Mouse (Mus musculus) CH12.LX (cell line): Measurements from ENCODE around the gene Arhgap33. TPM values are rescaled to one million over a fixed set of nuclear protein-coding genes. Genes with fewer than 3 reads are reported as not detected.

Source experiments
- polyA plus RNA-seq: library from polyadenylated mRNA; unstranded; fragments of >175 nt; gene quantifications from 2 replicates; pipeline ENCODE4 v1.2.1, GENCODE M21; 2012; ENCODE audit warnings: low read depth; ENCODE audit not compliant: insufficient read length
- total RNA-seq, 2 experiments: library from RNA; depleted of rRNA; stranded (reverse); fragments of 300-350 nt in 1 of 2; fragments of >200 nt in 1 of 2; gene quantifications; 2 replicates each; pipeline ENCODE4 v1.2.3; 2012 to 2014

The Arhgap33 gene
- total and polyA plus RNA-seq, 3 experiments: 0.44 to 9.2 (median 2.8) TPM

Other genes starting within 250 kb of the Arhgap33 start
Only the 20 nearest of the 34 such genes appear.
- 4.2 and 5.0 TPM in 2 replicates for gene Tyrobp, start 121.3 kb downstream of the Arhgap33 start, total RNA-seq (2012; rRNA removed)
- gene Tyrobp, start 121.3 kb downstream of the Arhgap33 start, total RNA-seq (2014; rRNA removed): 9.4 and 13.0 TPM in 2 replicates
- 14.3 and 18.9 TPM in 2 replicates for gene Tyrobp, start 121.3 kb downstream of the Arhgap33 start, polyA plus RNA-seq
- 8.0 and 11.9 TPM in 2 replicates for gene Hcst, start 115.2 kb downstream of the Arhgap33 start, total RNA-seq (2012; rRNA removed)
- 6.3 and 11.8 TPM in 2 replicates for gene Hcst, start 115.2 kb downstream of the Arhgap33 start, total RNA-seq (2014; rRNA removed)
- 11.8 and 11.9 TPM in 2 replicates for gene Hcst, start 115.2 kb downstream of the Arhgap33 start, polyA plus RNA-seq
- 133 and 161 TPM in 2 replicates for gene Nfkbid, start 113.3 kb downstream of the Arhgap33 start, total RNA-seq (2012; rRNA removed)
- gene Nfkbid, start 113.3 kb downstream of the Arhgap33 start, total RNA-seq (2014; rRNA removed): 131 and 144 TPM in 2 replicates
- gene Nfkbid, start 113.3 kb downstream of the Arhgap33 start, polyA plus RNA-seq: 175 and 197 TPM in 2 replicates
- 0.34 and 0.93 TPM in 2 replicates for gene Aplp1, start 89.5 kb downstream of the Arhgap33 start, total RNA-seq (2012; rRNA removed)
- gene Aplp1, start 89.5 kb downstream of the Arhgap33 start, total RNA-seq (2014; rRNA removed): not detected in 2 replicates
- 0.10 TPM in 1 of 2 replicates, not detected in the other for gene Aplp1, start 89.5 kb downstream of the Arhgap33 start, polyA plus RNA-seq
- not detected in 2 replicates for gene Kirrel2, start 77.4 kb downstream of the Arhgap33 start, total RNA-seq (2012; rRNA removed)
- gene Kirrel2, start 77.4 kb downstream of the Arhgap33 start, total RNA-seq (2014; rRNA removed): not detected in 2 replicates
- not detected in 2 replicates for gene Kirrel2, start 77.4 kb downstream of the Arhgap33 start, polyA plus RNA-seq
- gene Nphs1, start 76.7 kb downstream of the Arhgap33 start, total RNA-seq (2012; rRNA removed): 2.1 and 2.4 TPM in 2 replicates
- gene Nphs1, start 76.7 kb downstream of the Arhgap33 start, total RNA-seq (2014; rRNA removed): not detected in 2 replicates
- gene Nphs1, start 76.7 kb downstream of the Arhgap33 start, polyA plus RNA-seq: 1.0 TPM in 1 of 2 replicates, not detected in the other
- not detected in 2 replicates for gene Prodh2, start 41.4 kb downstream of the Arhgap33 start, total RNA-seq (2012; rRNA removed)
- gene Prodh2, start 41.4 kb downstream of the Arhgap33 start, total RNA-seq (2014; rRNA removed): not detected in 2 replicates
- not detected in 2 replicates for gene Prodh2, start 41.4 kb downstream of the Arhgap33 start, polyA plus RNA-seq
- 1.6 and 2.3 TPM in 2 replicates for gene Hspb6, start 17.1 kb upstream of the Arhgap33 start, total RNA-seq (2012; rRNA removed)
- 0.79 and 1.2 TPM in 2 replicates for gene Hspb6, start 17.1 kb upstream of the Arhgap33 start, total RNA-seq (2014; rRNA removed)
- 4.1 and 6.0 TPM in 2 replicates for gene Hspb6, start 17.1 kb upstream of the Arhgap33 start, polyA plus RNA-seq
- 4.0 and 5.9 TPM in 2 replicates for gene Proser3, start 17.2 kb upstream of the Arhgap33 start, total RNA-seq (2012; rRNA removed)
- 1.7 and 2.0 TPM in 2 replicates for gene Proser3, start 17.2 kb upstream of the Arhgap33 start, total RNA-seq (2014; rRNA removed)
- 5.7 and 6.0 TPM in 2 replicates for gene Proser3, start 17.2 kb upstream of the Arhgap33 start, polyA plus RNA-seq
- gene Lin37, start 24.8 kb upstream of the Arhgap33 start, total RNA-seq (2012; rRNA removed): 8.3 and 11.0 TPM in 2 replicates
- 4.0 and 5.2 TPM in 2 replicates for gene Lin37, start 24.8 kb upstream of the Arhgap33 start, total RNA-seq (2014; rRNA removed)
- gene Lin37, start 24.8 kb upstream of the Arhgap33 start, polyA plus RNA-seq: 38.6 and 49.5 TPM in 2 replicates
- 56.7 and 61.2 TPM in 2 replicates for gene U2af1l4, start 28.2 kb upstream of the Arhgap33 start, total RNA-seq (2012; rRNA removed)
- gene U2af1l4, start 28.2 kb upstream of the Arhgap33 start, total RNA-seq (2014; rRNA removed): 60.8 and 63.4 TPM in 2 replicates
- 51.5 and 54.4 TPM in 2 replicates for gene U2af1l4, start 28.2 kb upstream of the Arhgap33 start, polyA plus RNA-seq
- 2.6 and 2.7 TPM in 2 replicates for gene Gm49396, start 28.3 kb upstream of the Arhgap33 start, total RNA-seq (2012; rRNA removed)
- 1.9 and 2.3 TPM in 2 replicates for gene Gm49396, start 28.3 kb upstream of the Arhgap33 start, total RNA-seq (2014; rRNA removed)
- gene Gm49396, start 28.3 kb upstream of the Arhgap33 start, polyA plus RNA-seq: 3.3 and 3.8 TPM in 2 replicates
- 55.2 and 59.2 TPM in 2 replicates for gene Psenen, start 28.6 kb upstream of the Arhgap33 start, total RNA-seq (2012; rRNA removed)
- 83.6 and 92.7 TPM in 2 replicates for gene Psenen, start 28.6 kb upstream of the Arhgap33 start, total RNA-seq (2014; rRNA removed)
- 101 and 121 TPM in 2 replicates for gene Psenen, start 28.6 kb upstream of the Arhgap33 start, polyA plus RNA-seq
- gene Igflr1, start 30.4 kb upstream of the Arhgap33 start, total RNA-seq (2012; rRNA removed): 0.92 and 1.3 TPM in 2 replicates
- not detected in 2 replicates for gene Igflr1, start 30.4 kb upstream of the Arhgap33 start, total RNA-seq (2014; rRNA removed)
- 0.65 TPM in 1 of 2 replicates, not detected in the other for gene Igflr1, start 30.4 kb upstream of the Arhgap33 start, polyA plus RNA-seq
- 17.2 and 18.3 TPM in 2 replicates for gene Kmt2b, start 53.7 kb upstream of the Arhgap33 start, total RNA-seq (2012; rRNA removed)
- 4.8 and 8.4 TPM in 2 replicates for gene Kmt2b, start 53.7 kb upstream of the Arhgap33 start, total RNA-seq (2014; rRNA removed)
- 31.0 and 32.8 TPM in 2 replicates for gene Kmt2b, start 53.7 kb upstream of the Arhgap33 start, polyA plus RNA-seq
- gene Zbtb32, start 63.8 kb upstream of the Arhgap33 start, total RNA-seq (2012; rRNA removed): 183 TPM in 2 replicates
- 156 and 173 TPM in 2 replicates for gene Zbtb32, start 63.8 kb upstream of the Arhgap33 start, total RNA-seq (2014; rRNA removed)
- gene Zbtb32, start 63.8 kb upstream of the Arhgap33 start, polyA plus RNA-seq: 171 and 178 TPM in 2 replicates
- gene Upk1a, start 77.8 kb upstream of the Arhgap33 start, total RNA-seq (2012; rRNA removed): 6.5 and 10.9 TPM in 2 replicates
- gene Upk1a, start 77.8 kb upstream of the Arhgap33 start, total RNA-seq (2014; rRNA removed): 0.47 and 0.49 TPM in 2 replicates
- gene Upk1a, start 77.8 kb upstream of the Arhgap33 start, polyA plus RNA-seq: 1.8 and 2.3 TPM in 2 replicates
- 432 and 456 TPM in 2 replicates for gene Cox6b1, start 91.1 kb upstream of the Arhgap33 start, total RNA-seq (2012; rRNA removed)
- 776 and 802 TPM in 2 replicates for gene Cox6b1, start 91.1 kb upstream of the Arhgap33 start, total RNA-seq (2014; rRNA removed)
- 581 and 625 TPM in 2 replicates for gene Cox6b1, start 91.1 kb upstream of the Arhgap33 start, polyA plus RNA-seq
- gene Etv2, start 100.8 kb upstream of the Arhgap33 start, total RNA-seq (2012; rRNA removed): not detected in 2 replicates
- not detected in 2 replicates for gene Etv2, start 100.8 kb upstream of the Arhgap33 start, total RNA-seq (2014; rRNA removed)
- not detected in 2 replicates for gene Etv2, start 100.8 kb upstream of the Arhgap33 start, polyA plus RNA-seq
- 109 and 121 TPM in 2 replicates for gene Rbm42, start 115.3 kb upstream of the Arhgap33 start, total RNA-seq (2012; rRNA removed)
- gene Rbm42, start 115.3 kb upstream of the Arhgap33 start, total RNA-seq (2014; rRNA removed): 65.3 and 67.2 TPM in 2 replicates
- gene Rbm42, start 115.3 kb upstream of the Arhgap33 start, polyA plus RNA-seq: 104 and 105 TPM in 2 replicates